Mouse (Mus musculus) induced T-regulatory cell, adult 2 months (primary cell): ENCODE results near the gene Gm45711.
"Not testable (repeated sequence)": the region's sequence is repeated elsewhere in the genome, so short reads cannot be mapped to it uniquely, and the experiment has no call there.

Experiments
- DNase-seq: peaks from one replicate; pipeline ENCODE4 v3.0.0-alpha.2; 2012; ENCODE audit warnings: low read depth

The Gm45711 gene

GRCm38 (mm10) chr8:104321267-104321666 lies 11.4 kb upstream of the Gm45711 start, which contains the start of gene Gm11020:
Gene Gm11020, plus strand, starts transcription at chr8:104321567.
- DNase-seq, result not testable (repeated sequence)

GRCm38 (mm10) chr8:104313311-104313710 lies 3.4 kb upstream of the Gm45711 start:
- DNase-seq, result no peak

- DNase-seq, result not testable (repeated sequence)
Measured at GRCm38 (mm10) chr8:104312023-104312422, 2.1 kb upstream of the Gm45711 start.

- not testable (repeated sequence) for DNase-seq
Measured at GRCm38 (mm10) chr8:104308341-104308740, 1.5 kb downstream of the Gm45711 start.

GRCm38 (mm10) chr8:104304962-104305361 lies 4.9 kb downstream of the Gm45711 start:
- no peak for DNase-seq

GRCm38 (mm10) chr8:104302536-104302935 lies 7.3 kb downstream of the Gm45711 start:
- DNase-seq, result not testable (repeated sequence)

GRCm38 (mm10) chr8:104301577-104301976 lies 8.3 kb downstream of the Gm45711 start:
- not testable (repeated sequence) for DNase-seq

GRCm38 (mm10) chr8:104294396-104294795 lies 15.5 kb downstream of the Gm45711 start:
- DNase-seq, result no peak

- not testable (repeated sequence) for DNase-seq
Measured at GRCm38 (mm10) chr8:104293081-104293480, 16.8 kb downstream of the Gm45711 start, which contains the start of gene Cmtm2a. Gene Cmtm2a, minus strand, starts transcription at chr8:104293181.

GRCm38 (mm10) chr8:104268937-104269440 lies 40.9 kb downstream of the Gm45711 start:
- DNase-seq, result no peak

- no peak for DNase-seq
Measured at GRCm38 (mm10) chr8:104268368-104268767, 41.5 kb downstream of the Gm45711 start.

GRCm38 (mm10) chr8:104264271-104264935 lies 45.5 kb downstream of the Gm45711 start:
- DNase-seq, result not testable (repeated sequence)

GRCm38 (mm10) chr8:104261802-104262201 lies 48.1 kb downstream of the Gm45711 start:
- not testable (repeated sequence) for DNase-seq

GRCm38 (mm10) chr8:104253016-104253415 lies 56.9 kb downstream of the Gm45711 start:
- peak; percentile 82 for DNase-seq

- DNase-seq, result no peak
Measured at GRCm38 (mm10) chr8:104251461-104251860, 58.4 kb downstream of the Gm45711 start.

- DNase-seq, result peak; percentile 93
Measured at GRCm38 (mm10) chr8:104250439-104251367, 59.2 kb downstream of the Gm45711 start, which contains the start of gene Cklf. Gene Cklf, plus strand, starts transcription at chr8:104250861.

GRCm38 (mm10) chr8:104249442-104249996 lies 60.4 kb downstream of the Gm45711 start:
- peak; percentile 11 for DNase-seq

GRCm38 (mm10) chr8:104248276-104248675 lies 61.6 kb downstream of the Gm45711 start, which contains the start of gene Tk2:
Gene Tk2, minus strand, starts transcription at chr8:104248558.
- DNase-seq, result peak; percentile 92

GRCm38 (mm10) chr8:104247908-104248275 lies 62.0 kb downstream of the Gm45711 start:
- DNase-seq, result peak; percentile 76

- DNase-seq, result peak; percentile 92
Measured at GRCm38 (mm10) chr8:104247054-104247907, 62.6 kb downstream of the Gm45711 start.

- no peak for DNase-seq
Measured at GRCm38 (mm10) chr8:104246621-104247020, 63.3 kb downstream of the Gm45711 start.
